Mouse (Mus musculus) heart, adult 2 months (tissue): ENCODE results near the gene Vldlr. TPM values are rescaled to one million over a fixed set of nuclear protein-coding genes. Genes with fewer than 3 reads are reported as not detected.

Experiments
- DNase-seq, 2 experiments: peaks; one replicate each; pipeline ENCODE4 v3.0.0; 2021
- H3K27ac ChIP-seq: fragments of 200-600 bp; 2 replicates; pipeline ENCODE4 v1.8.1; 2022
- H3K27me3 ChIP-seq: fragments of 200-500 bp; 2 replicates; pipeline ENCODE4 v1.6.1; 2012; ENCODE audit warnings: mild to moderate bottlenecking, low read length, inconsistent platforms, mixed read lengths; ENCODE audit not compliant: control insufficient read depth, insufficient read depth
- H3K36me3 ChIP-seq: fragments of 200-500 bp; 2 replicates; pipeline ENCODE4 v1.6.1; 2012; ENCODE audit warnings: low read length, inconsistent platforms; ENCODE audit not compliant: control insufficient read depth, insufficient read depth
- H3K4me1 ChIP-seq: fragments of 200-500 bp; 2 replicates; pipeline ENCODE4 v1.6.1; 2011; ENCODE audit warnings: low read length; ENCODE audit not compliant: control insufficient read depth, insufficient read depth
- H3K4me3 ChIP-seq: fragments of 200-600 bp; 2 replicates; pipeline ENCODE4 v1.8.1; 2022
- H3K79me2 ChIP-seq: fragments of 200-500 bp; replicated peaks from 2 replicates; pipeline ENCODE4 v1.6.1; 2012; ENCODE audit warnings: mild to moderate bottlenecking, inconsistent platforms, low read length, moderate library complexity, mixed read lengths; ENCODE audit not compliant: control insufficient read depth, insufficient read depth
- H3K9ac ChIP-seq: fragments of 200-500 bp; 2 replicates; pipeline ENCODE4 v1.6.1; 2012; ENCODE audit warnings: low read depth, mild to moderate bottlenecking, control low read depth, inconsistent platforms, low read length, mixed read lengths
- CTCF ChIP-seq: fragments of 200-600 bp; IDR thresholded peaks from 2 replicates; pipeline ENCODE4 v1.8.1; 2022; ENCODE audit warnings: antibody characterized with exemption, mild to moderate bottlenecking, moderate library complexity
- EP300 ChIP-seq: fragments of 200-500 bp; IDR thresholded peaks from 2 replicates; pipeline ENCODE4 v1.6.1; 2011; ENCODE audit warnings: low read depth, low read length, control low read depth; ENCODE audit not compliant: insufficient read depth
- POLR2A ChIP-seq: fragments of 200-500 bp; IDR thresholded peaks from 2 replicates; pipeline ENCODE4 v1.6.1; 2011; ENCODE audit warnings: mild to moderate bottlenecking, low read depth, low read length, control low read depth; ENCODE audit not compliant: insufficient read depth
- WGBS: fragments of 180-500 bp; shearing (Covaris S2); methylation state at CpG from one replicate; pipeline ENCODE4 v1.1.7; 2018; 5-methylcytosine and 5-hydroxymethylcytosine counted together
- intact Hi-C: fragments of 180-260 bp; cut with DNase I; formaldehyde crosslinking; loops from one replicate; pipeline ENCODE4 v1.15.1; 2025
- polyA plus RNA-seq: library from polyadenylated mRNA; depleted of rRNA; stranded (reverse); fragments of >200 nt; gene quantifications from 2 replicates; pipeline ENCODE4 v1.2.3, GENCODE M21; 2012
- total RNA-seq, 2 experiments: library from RNA; stranded (reverse); gene quantifications; 2 replicates each; pipeline ENCODE4 v1.2.3; 2021

Gene Vldlr
- total and polyA plus RNA-seq, 3 experiments, result 72.6 to 261 (median 211) TPM

DNA sequence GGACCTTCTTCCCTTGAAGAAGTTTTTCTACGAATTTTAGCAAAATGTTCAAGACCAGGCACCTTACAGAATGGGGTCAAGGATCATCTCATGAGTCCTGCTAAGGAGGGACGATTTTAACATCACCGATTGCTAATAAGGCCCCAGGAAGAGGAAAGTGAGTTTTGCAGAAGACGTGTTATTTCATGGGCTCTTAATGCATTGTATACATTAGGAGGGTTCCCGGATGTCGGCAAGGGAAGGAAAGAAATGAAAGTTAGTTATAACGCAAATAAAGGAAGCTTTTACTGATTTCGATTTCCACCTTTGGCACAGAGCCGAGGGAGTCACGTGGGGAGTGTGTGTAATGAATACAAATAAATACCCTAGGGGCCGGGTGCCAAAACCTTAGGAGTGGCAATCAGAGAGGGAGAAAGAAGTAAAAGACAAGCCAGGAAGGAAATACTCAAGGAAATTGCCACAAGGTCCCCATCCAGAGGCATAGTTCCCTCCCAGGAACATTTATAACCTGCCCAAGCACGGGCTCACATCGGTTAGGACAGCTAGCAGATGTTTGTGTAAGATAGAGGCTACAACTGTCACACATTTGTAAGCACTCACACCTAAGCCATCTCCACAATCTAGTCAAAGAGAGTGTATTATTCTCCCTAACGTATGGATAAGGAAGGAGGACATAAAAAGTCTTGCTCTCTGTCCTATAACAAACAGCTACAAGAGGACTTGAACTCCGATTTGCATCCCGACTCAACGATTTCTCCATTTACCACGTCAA is 35.7 kb upstream of the Vldlr start:
- Histone ChIP-seq H3K79me2 (no peaks in the 10 kb centered on the region), H3K27ac (no peak overlapping the region), H3K4me1 (peaks cover 3% of the 10 kb centered on the region; the same call in 1 of the 2 replicates), H3K4me3 (no peak overlapping the region), H3K27me3 (no peaks in the 10 kb centered on the region), H3K36me3 (peaks cover 8% of the 10 kb centered on the region; the same call in 1 of the 2 replicates), H3K9ac (no peak overlapping the region)
- WGBS, result 53% methylated on average over 18 of the region's 18 CpGs
- no peak for TF ChIP-seq POLR2A
- TF ChIP-seq EP300, result no peak
- no peak for TF ChIP-seq CTCF
- intact Hi-C loops, result no loop called here
- DNase-seq, result no peak

GRCm38 (mm10) chr19:27183511-27183910 is 32.8 kb upstream of the Vldlr start:
- TF ChIP-seq EP300 (no peak), POLR2A (no peak), CTCF (no peak)
- Histone ChIP-seq H3K4me1 (peaks cover 2% of the 10 kb centered on the region; the same call in 1 of the 2 replicates), H3K36me3 (no peaks in the 10 kb centered on the region; the same call in 1 of the 2 replicates), H3K4me3 (no peak overlapping the region), H3K9ac (no peak overlapping the region), H3K27ac (no peak overlapping the region), H3K79me2 (no peaks in the 10 kb centered on the region), H3K27me3 (no peaks in the 10 kb centered on the region)
- WGBS, result 67% methylated on average over 7 of the region's 7 CpGs
- no peak for DNase-seq
- intact Hi-C loops, result no loop called here

- TF ChIP-seq CTCF (no peak), POLR2A (no peak), EP300 (no peak)
- intact Hi-C loops, result no loop called here
- no peak for DNase-seq
- Histone ChIP-seq H3K27ac (no peak overlapping the region), H3K9ac (no peak overlapping the region), H3K79me2 (no peaks in the 10 kb centered on the region), H3K4me3 (no peak overlapping the region), H3K4me1 (no peaks in the 10 kb centered on the region), H3K36me3 (no peaks in the 10 kb centered on the region), H3K27me3 (no peaks in the 10 kb centered on the region)
- 82% methylated on average over 9 of the region's 9 CpGs for WGBS
These were observed 12.5 kb upstream of the Vldlr start for GRCm38 (mm10) chr19:27203711-27204238.

GRCm38 (mm10) chr19:27210991-27211390 is 5.3 kb upstream of the Vldlr start:
- WGBS, result 53% methylated on average over 2 of the region's 2 CpGs

GRCm38 (mm10) chr19:27215596-27215995 is 688 bp upstream of the Vldlr start:
- no peaks in the 10 kb centered on the region; the same call in 1 of the 2 replicates for H3K4me1 ChIP-seq
- no peak overlapping the region for H3K27ac ChIP-seq
- no peaks in the 10 kb centered on the region for H3K79me2 ChIP-seq
- 77% methylated on average over 4 of the region's 4 CpGs for WGBS
- no peak overlapping the region for H3K9ac ChIP-seq
- H3K4me3 ChIP-seq, result no peak overlapping the region
- intact Hi-C loops, result loop anchor here (5.0 to 10.0 kb wide), 3 partner anchors 113 to 199 kb away; no protein-coding TSS in a partner anchor
- no peak for TF ChIP-seq CTCF
- no peak for TF ChIP-seq EP300
- TF ChIP-seq POLR2A, result no peak
- no peak for DNase-seq
- no peaks in the 10 kb centered on the region for H3K27me3 ChIP-seq
- peaks cover 2% of the 10 kb centered on the region; the same call in 1 of the 2 replicates for H3K36me3 ChIP-seq

More at GRCm38 (mm10) chr19:27210991-27211390, 5.3 kb upstream of the Vldlr start:
- no peaks in the 10 kb centered on the region for H3K79me2 ChIP-seq
- no peak for TF ChIP-seq CTCF
- peak; percentile 98 for TF ChIP-seq EP300
- peak; percentile 9; the same call in 1 of the 2 replicates for TF ChIP-seq POLR2A
- H3K4me1 ChIP-seq, result no peaks in the 10 kb centered on the region
- no peaks in the 10 kb centered on the region for H3K36me3 ChIP-seq
- intact Hi-C loops, result loop anchor here (2.0 to 10.0 kb wide), 3 partner anchors 32 to 204 kb away; no protein-coding TSS in a partner anchor
- peak overlapping the region; percentile 74 for H3K27ac ChIP-seq
- peak; percentile 42 to 78 for DNase-seq
- no peak overlapping the region for H3K4me3 ChIP-seq
- no peaks in the 10 kb centered on the region for H3K27me3 ChIP-seq
- H3K9ac ChIP-seq, result no peak overlapping the region

DNA sequence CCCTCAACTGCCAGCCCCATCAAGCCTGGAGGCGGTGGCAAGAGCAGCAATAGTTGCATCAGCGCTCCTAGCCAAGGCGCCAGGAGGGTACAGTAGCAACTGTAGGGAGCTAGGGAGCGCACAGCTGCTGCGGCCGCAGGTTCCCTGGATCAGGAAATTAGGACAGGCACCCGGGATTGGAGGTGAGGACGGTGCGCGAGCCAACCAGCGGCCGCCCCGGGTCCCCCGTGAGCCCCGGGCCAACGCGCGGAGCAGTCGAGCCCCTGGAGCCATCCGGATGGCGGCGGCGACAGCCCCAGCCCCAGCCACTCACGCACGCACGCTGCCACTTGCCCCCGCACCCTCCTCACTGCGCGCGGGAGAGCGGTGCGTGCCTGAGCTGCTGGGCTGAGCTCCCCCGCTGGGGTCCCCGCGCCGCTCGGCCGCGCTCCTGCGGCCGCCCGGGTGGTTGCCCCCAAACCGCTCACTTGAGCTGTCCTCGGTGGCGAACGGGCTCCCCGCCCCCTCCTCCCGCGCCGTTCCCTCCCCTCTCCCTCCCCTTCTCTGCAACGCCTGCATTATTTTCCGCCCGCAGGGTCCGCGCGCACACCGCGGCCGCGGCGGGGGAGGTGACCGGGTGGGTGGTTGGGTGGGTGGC is 601 bp downstream of the Vldlr start:
- H3K36me3 ChIP-seq, result peaks cover 6% of the 10 kb centered on the region
- H3K27me3 ChIP-seq, result no peaks in the 10 kb centered on the region
- H3K27ac ChIP-seq, result peak overlapping the region; percentile 87
- peak overlapping the region; percentile 67 for H3K4me3 ChIP-seq
- peaks cover 2% of the 10 kb centered on the region; the same call in 1 of the 2 replicates for H3K4me1 ChIP-seq
- 2% methylated on average over 60 of the region's 62 CpGs for WGBS
- TF ChIP-seq CTCF (peak; percentile 62), POLR2A (peak; percentile 42; the same call in 1 of the 2 replicates), EP300 (no peak)
- peak; percentile 72 to 77 for DNase-seq
- intact Hi-C loops, result loop anchor here (5.0 to 10.0 kb wide), 3 partner anchors 115 to 198 kb away; no protein-coding TSS in a partner anchor
- H3K9ac ChIP-seq, result peak overlapping the region; percentile 77
- no peaks in the 10 kb centered on the region for H3K79me2 ChIP-seq
